Mouse (Mus musculus) frontal cortex, adult (tissue): ENCODE measurements around the gene Tyms.

Experiments
- ATAC-seq: cut with Nextera tagmentation; 2 replicates; pipeline ENCODE4 v1.9.2; 2017; ENCODE audit warnings: mild to moderate bottlenecking, moderate library complexity, mixed read lengths; ENCODE audit not compliant: low TSS enrichment

Gene Tyms

GRCm38 (mm10) chr5:30072825-30073821, at the start of gene Tyms:
Gene Tyms (minus strand): TSS chr5:30073617.
- peak; percentile 97 for ATAC-seq

GRCm38 (mm10) chr5:30122481-30122880, 49.1 kb upstream of the Tyms start:
- ATAC-seq, result no peak

DNA sequence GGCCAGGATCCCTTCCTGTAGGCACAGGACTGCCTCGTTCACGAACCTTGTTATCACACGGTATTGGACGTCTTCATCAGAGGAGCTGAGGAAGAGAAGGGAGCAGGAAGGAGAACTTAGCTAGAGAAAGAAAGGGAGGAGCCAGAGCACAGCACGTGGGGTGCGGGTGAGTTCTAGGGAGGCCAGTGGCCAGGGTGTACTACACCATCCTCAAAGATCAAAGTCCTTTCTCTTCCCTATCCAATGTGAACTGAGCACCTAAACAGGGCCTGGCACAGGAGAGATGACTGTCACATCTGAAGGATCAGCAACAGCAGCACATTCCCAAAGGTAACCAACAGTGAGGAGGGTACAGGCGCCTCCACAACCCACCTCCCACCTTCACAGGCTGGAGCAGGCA, 46.7 kb upstream of the Tyms start:
- ATAC-seq, result no peak

DNA sequence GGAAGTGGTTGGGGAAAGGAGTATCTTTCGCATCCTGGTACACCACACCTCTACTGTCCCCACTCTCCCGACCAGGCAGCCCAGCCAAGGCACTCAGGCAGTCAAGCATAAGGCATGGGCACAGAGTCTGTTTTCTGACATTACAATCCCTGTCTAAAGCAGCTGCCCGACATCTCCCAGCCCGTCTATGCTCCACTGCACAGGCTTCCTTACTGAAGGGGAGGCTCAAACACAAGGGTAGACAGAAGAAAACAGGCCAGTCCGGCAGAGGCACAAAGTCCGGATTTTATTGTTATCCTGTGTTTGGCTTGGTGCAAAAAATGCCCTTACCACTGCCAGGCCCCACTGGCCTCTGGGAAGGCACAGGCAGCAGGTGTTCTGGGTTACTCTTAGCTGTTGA, 45.7 kb upstream of the Tyms start:
- no peak for ATAC-seq

- no peak for ATAC-seq
Observed at GRCm38 (mm10) chr5:30118018-30118417, 44.6 kb upstream of the Tyms start.

- no peak for ATAC-seq
Observed at GRCm38 (mm10) chr5:30115718-30116117, 42.3 kb upstream of the Tyms start.

- 0 out of 2 replicates have a peak, but pooled peaks have one; percentile 13 for ATAC-seq
Observed at GRCm38 (mm10) chr5:30114761-30115140, 41.3 kb upstream of the Tyms start.

DNA sequence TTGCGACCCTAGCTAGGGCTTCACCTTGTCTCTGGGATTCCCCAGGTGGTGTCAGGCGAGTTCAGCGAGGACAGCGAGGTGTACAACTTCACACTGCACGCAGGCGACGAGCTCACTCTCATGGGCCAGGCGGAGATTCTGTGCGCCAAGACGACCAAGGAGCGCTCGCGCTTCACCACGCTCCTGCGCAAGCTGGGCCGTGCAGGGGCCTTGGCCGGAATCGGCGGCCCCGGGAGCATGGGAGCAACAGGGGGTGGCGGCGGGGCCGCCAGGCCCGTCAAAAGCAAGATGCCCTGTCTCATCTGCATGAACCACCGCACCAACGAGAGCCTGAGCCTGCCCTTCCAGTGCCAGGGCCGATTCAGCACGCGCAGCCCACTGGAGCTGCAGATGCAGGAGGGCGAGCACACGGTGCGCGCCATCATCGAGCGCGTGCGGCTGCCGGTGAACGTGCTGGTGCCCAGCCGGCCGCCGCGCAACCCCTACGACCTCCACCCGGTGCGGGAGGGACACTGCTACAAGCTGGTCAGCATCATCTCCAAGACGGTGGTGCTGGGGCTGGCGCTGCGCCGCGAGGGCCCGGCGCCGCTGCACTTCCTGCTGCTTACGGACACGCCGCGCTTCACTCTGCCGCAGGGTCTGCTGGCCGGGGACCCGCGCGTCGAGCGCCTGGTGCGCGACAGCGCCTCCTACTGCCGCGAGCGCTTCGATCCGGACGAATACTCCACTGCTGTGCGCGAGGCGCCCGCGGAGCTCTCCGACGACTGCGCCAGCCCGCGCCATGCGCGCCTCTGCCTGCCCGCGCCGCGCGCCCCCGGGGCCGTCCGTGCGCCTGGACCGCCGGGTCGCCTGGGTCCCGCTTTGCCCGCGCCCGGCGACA, 40.7 kb upstream of the Tyms start:
- peak; percentile 75 for ATAC-seq

GRCm38 (mm10) chr5:30112533-30113068, 39.2 kb upstream of the Tyms start:
- no peak for ATAC-seq

- ATAC-seq, result no peak
Observed at GRCm38 (mm10) chr5:30111771-30112170, 38.4 kb upstream of the Tyms start.

DNA sequence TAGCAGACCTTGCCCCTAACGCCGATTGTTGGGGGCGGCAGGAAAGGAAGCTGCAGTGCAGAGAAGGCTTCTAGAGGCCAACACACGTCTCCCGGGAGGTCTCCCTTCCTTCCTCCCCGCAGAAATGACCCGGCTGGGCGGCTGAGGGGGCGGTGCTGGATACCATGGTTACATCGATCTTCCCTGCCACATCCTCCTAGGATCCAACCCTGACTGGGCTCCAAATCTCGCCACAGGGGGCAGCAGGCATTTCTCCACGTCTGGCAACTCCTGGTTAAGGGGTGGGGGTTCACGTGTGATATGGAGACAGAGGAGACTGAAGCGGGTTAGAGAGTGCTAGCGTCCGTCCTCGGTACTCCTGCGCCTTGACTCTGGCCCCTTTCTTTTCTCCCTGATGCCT, 37.7 kb upstream of the Tyms start:
- no peak for ATAC-seq

GRCm38 (mm10) chr5:30110371-30111060, 37.1 kb upstream of the Tyms start:
- no peak for ATAC-seq

DNA sequence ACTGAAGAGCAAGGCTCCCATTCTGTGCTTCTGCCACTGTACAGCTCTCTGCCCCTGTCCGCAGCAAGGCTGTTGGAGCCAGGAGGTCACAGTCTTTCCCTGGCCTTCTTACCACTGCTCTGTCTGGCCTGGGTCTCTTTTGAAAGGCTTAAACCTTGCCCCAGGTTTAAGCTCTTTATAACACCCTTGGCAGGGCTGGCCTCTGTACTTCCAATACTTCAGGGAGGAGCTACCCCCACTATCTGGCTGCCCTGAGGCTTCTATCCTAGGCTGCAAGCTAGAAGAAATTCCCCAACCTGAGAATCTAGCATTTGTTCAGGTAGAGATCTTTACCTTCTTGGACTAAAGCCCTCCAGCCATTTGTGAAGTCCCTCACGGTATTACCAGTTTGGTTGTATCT, 36.5 kb upstream of the Tyms start:
- ATAC-seq, result no peak

GRCm38 (mm10) chr5:30108233-30108632, 34.8 kb upstream of the Tyms start:
- ATAC-seq, result no peak

- no peak; the same call in 1 of the 2 replicates for ATAC-seq
Observed at GRCm38 (mm10) chr5:30107611-30108041, 34.2 kb upstream of the Tyms start.

GRCm38 (mm10) chr5:30107186-30107585, 33.8 kb upstream of the Tyms start:
- ATAC-seq, result no peak

DNA sequence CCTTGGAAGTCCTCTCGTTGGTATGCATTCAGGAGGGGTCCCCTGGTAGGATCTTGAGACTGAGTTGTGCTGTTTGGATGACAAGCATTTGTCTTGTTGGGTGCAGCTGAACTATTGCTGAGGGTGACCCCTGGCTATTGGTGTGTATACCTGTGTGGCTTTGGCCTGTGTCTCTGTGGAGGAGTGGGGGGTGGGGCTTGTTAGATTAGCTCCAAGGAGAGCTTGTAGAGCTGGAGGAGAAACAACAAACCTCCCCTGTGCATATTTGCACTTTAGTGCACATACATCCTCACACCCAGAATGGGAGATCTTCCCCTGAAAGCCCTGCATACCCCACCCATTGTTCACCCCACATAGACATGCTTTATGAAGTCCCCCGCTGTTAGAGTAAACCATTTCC, 33.3 kb upstream of the Tyms start:
- ATAC-seq, result no peak

- ATAC-seq, result peak; percentile 38; the same call in 1 of the 2 replicates
Observed at GRCm38 (mm10) chr5:30105668-30106300, 32.4 kb upstream of the Tyms start, which contains the start of gene 3110082J24Rik. Gene 3110082J24Rik (minus strand): TSS chr5:30106086.

GRCm38 (mm10) chr5:30104841-30105667, 31.6 kb upstream of the Tyms start, which contains the start of gene Garem2:
Gene Garem2 (plus strand): TSS chr5:30105161.
- ATAC-seq, result no peak

DNA sequence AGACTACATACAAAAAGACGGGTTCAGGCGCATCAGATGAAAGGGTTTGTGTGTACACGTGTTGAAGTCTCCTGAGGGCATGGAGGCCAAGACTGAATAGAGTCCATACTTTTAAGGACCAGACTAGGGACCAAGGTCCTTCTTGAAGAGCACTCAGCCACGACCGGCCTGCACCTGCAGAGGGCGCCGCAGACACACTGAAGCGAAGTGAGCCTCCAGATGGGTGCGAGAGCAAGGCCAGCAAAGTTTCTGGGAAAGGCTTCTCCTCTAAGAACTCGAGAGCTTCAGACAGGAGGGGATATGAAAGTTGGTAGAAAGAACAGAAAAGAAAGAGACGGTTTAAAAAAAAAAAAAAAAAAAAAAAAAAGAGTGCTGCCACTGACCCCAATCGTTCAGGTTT, 30.9 kb upstream of the Tyms start:
- ATAC-seq, result no peak
